Mouse (Mus musculus): Measurements from ENCODE around the gene Gm21776.
"Not testable (repeated sequence)": the region's sequence is repeated elsewhere in the genome, so short reads cannot be mapped to it uniquely, and the experiment has no call there.

The Gm21776 gene

DNA sequence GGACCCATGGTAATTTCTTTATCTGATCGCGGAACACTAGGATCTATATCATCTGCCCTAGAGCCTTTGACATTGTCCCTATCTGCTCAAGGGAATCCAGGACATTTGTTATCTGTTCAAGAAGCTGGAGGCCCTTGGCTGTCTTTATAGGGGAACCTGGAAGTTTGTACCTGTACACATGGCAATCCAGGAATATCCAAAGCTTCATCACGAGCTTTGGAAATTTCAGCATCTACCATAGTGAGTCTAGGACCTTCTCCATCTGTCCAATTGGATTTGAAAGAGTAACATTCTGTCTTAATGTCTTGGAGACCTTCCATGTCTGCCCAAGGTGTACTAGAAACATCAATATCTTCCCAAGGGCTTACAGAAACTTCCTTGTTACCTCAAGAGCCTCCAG is at the start of gene Gm21776:
Gene Gm21776 (plus strand): TSS at position 301 of the 400 bp plus-strand sequence.
- TF ChIP-seq GATA4 (IDR thresholded peaks at IDR 0.05; ENCODE audit: insufficient replicate concordance, low read length), result not testable (repeated sequence)
